Mouse (Mus musculus) activated CD4-positive, CD25-positive, alpha-beta regulatory T cell (primary cell): Measurements from ENCODE around the gene Matk. TPM values are rescaled to one million over a fixed set of nuclear protein-coding genes. Genes with fewer than 3 reads are reported as not detected.

ENCODE experiments used
- polyA plus RNA-seq, 2 experiments: library from polyadenylated mRNA; unstranded; fragments of 100-300 nt; shearing (Covaris generic); gene quantifications; one replicate each; pipeline ENCODE4 v1.2.1; 2017

Matk gene
- polyA plus RNA-seq = 100 to 1,000 TPM in 1 of 2 experiments, 10 to 100 TPM in 1; 63.7 to 239 TPM

DNA sequence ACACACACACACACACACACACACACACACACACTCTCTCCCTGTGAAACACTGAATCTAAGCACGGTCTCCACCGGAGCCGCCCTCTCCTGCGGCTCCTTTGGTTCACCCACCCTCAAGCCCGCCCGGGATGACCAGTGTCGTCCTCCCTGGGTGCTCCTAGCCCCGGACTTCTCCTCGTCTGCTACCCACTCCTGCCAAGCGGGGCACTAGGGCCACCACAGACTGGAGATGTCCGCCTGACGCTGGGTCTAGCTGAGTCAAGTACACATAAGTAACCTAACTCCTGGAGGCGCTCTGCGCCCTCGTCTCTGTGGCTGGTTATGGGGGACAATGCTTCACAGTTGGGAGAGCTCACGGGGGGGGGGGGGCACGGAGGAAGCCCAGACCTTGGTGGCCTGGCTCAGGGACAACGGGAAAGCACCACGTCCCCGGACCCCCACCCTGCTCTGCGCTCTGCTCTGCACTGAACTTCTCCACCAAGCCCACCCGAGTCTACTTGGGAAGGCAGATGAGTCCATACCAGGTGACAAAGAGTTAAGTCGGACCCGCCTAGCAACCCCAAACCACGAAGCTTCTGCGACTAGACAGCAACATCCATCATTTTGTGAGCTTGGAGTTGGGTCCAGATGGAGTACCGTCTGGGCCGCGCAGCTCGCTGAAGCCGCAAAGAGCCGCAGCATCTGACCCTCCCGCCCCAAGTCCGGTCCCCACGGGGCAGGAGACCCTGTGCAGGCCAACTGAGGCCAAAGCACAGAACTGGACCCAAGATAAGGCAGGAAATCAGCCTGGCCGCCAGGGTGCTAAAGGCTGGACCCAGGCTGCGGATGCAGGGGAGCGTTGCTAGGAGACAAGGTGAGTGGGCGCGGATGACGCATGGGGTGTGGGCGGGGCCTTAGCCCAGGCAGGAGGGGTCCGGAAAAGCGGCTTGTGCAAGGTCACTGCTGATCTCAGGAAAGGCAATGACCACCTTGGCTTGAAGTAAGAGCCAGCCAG, at the start of gene Matk:
Matk (plus strand) TSS at position 512 of the 996 bp plus-strand sequence.

DNA sequence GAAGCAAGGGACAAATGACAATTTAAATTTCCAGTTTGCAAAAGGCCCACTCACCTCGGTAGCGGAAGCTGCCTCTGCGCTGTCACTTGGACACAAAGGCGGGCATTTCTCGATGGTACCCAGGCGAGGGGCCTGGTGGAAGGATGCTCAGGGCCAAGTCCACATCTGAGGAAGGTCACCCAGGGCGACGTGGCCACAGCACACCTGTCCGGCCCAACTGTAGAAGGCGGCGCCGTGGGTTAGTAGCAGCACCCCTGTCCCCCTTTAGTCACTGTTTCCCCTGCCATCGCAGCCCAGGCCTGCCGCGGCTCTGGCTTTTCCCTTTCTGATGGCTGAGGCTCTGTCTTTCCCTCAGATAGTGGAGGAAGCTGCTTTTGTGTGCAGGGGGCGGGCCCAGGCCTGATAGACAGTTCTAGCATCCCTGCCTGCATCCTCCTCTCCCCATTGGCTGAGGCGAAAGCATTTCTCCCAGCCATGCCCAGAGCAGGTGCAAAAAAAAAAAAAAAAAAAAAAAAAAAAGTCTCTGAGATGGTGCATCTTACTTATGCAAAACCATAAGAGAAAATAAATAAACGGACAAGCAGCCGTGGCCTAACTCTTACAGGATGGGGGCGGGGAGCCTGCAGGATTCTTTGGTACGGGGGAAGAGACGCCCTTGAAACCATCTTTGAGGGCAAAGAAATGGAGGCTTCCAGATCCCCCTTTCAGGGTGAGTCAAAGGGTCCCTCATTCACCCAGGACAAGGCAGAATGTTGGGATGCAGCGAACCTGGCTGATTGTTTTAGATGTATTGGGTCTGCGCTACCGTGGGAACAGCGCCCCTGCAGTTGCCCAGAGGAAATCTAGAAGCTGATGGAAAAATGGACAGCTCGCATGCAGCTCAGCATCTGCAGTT, 22.1 kb upstream of the Matk start, which contains the start of gene Atcay:
Atcay (minus strand) TSS at position 396 of the 895 bp plus-strand sequence.

DNA sequence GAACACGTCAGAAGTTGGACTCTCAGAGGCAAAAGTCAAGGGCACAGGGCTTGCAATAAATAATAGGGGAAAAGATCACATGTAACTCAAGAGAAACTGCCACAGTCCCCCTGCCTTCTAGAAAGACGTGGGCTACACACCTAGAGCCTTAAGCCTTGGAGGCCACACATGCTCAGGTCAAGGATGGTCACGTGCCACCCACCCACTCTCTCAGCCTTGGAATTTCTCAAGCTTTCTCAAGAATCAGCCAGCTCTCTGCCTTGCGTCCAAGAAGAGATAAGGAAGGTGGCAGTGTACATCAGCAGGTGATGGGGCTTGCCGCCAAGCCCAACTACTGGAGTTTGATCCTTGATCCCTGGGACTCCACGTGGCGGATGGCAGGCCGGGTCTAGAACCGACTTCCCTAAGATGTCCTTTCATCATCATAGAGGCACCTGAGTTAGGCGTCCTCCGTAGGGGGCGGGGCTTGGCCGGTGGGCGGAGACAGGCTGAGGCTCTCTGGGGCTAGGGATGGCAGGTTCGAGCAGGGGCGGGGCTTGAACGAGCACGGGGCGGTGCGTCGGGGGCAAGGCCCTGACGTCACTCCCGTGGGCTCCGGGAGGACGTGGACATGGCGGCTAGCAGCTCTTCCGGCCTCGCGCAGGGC, 20.0 kb upstream of the Matk start, which contains the start of gene Zfr2:
Zfr2 (plus strand) TSS at position 576 of the 646 bp plus-strand sequence.

DNA sequence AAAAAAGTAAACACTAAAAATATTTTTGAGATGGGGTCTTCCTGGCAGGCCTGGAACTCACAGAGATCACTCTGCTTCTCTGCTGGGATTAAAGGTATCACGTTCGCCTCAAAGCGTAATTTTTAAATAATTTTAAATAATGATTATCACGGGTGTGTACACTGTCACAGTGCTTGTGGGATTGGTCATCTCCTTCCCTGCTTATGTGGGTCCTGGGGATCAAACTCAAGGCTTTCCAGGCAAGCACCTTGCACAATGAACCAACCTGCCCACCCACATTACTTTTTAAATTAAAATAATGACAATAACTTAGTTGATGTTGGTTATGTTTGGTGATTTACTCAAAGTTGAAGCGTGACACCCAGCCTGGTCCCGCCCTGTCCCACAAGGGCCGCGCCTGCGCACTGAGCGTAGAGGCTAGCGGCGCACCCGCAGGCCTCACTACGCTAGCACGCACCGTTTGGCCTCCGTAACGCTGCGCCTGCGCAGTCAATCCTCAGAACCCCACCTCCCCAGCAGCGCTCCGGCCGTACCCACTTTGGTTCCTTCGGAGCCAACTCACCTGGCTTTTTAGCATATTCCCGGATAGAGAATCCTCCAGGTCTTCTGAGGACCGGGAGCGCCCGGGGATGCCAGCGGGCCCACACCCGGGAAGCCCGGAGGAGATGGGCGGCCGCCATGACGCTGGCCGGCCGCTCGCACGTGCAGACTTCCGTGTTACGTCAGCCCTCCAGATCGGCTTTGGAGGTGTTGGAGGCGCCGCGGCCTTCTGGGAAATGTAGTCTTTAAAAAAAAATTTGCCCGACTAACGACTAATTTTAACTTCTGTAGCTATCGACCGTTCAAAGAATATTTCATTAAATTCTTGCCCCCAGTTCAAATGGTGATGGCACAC, 13.7 kb downstream of the Matk start, which contains the start of the genes Mrpl54 and Apba3:
Mrpl54 (minus strand) TSS at position 724 of the 895 bp plus-strand sequence.
Apba3 (plus strand) TSS at position 750 of the 895 bp plus-strand sequence.

DNA sequence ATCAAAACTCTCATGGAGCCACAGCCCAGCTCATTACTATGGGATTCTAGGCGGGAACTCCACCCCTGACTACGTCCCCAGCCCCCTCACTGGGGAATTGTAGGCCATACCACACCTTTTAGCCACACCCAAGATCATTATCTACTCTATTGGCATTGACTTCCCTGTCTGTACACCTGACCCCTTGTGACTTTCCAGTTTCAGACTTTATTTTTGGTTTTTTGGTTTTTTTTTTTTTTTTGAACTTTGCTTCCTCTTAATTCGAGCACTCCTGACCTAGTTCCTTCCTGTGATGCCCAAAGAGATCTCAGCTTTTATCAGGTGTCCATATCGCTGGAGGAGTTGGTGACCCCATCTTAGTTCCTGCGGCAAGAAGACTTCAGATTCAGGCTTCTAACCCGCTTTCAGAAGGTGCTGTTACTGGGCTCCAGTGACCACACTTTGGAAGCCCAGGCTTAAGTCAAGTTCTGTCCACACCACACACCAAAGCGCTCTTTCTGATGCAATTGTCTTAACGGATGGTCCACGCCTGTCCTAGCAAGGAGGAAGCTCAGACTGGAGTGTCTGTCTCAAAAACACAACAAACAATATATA, 38.9 kb downstream of the Matk start, which contains the start of gene Tjp3:
Tjp3 (minus strand) TSS at position 71 of the 594 bp plus-strand sequence.

DNA sequence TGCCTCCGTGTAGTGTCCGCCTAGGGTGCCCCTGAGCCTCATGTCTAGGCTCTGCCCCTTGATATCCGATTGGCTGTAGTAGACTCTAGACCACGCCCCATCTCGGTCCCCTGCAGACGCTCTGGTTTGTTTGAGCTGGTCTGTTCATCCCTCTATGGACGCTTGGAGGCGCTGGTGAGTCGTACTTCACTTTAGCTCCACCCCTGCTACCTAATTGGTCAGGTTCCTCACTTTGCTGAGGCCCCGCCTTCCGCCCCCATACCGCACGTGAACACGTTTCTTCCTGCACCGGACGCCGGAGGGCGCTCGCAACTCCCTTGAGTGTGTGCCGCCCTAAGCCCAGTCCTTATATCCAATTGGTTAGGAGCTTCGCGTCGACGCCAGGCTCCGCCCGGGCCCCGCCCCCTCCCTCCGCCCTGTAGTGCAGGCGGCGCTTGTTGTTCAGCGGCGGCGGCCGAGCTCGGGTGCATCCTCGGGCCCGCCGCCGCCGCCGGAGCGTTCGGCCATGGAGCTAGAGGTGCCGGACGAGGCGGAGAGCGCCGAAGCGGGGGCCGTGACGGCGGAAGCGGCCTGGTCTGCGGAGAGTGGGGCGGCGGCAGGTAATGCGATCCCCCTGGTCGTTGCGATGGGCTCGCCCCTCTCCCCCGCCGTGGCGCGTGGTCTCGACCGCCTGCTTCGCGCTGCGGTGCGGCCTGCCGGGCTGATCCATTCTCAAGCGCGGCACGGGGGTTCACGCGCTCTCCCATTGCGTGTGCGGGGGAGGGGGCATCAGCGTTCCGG, 40.0 kb downstream of the Matk start, which contains the start of gene Pip5k1c:
Pip5k1c (plus strand) TSS at position 410 of the 780 bp plus-strand sequence.

Other genes with a start within 250 kb of the Matk start
- gene Gng7, start 238.0 kb upstream of the Matk start, polyA plus RNA-seq = under 1 TPM in 1 of 2 experiments, not detected in 1; 0.28 TPM
- gene Diras1, start 227.3 kb upstream of the Matk start, polyA plus RNA-seq = under 1 TPM in 1 of 2 experiments, not detected in 1; 0.54 TPM
- 10 to 100 TPM; 13.9 to 14.7 TPM for gene Slc39a3, start 215.5 kb upstream of the Matk start, polyA plus RNA-seq
- 10 to 100 TPM; 79.3 to 94.4 TPM for gene Sgta, start 192.8 kb upstream of the Matk start, polyA plus RNA-seq
- gene Thop1, start 182.9 kb upstream of the Matk start, polyA plus RNA-seq = 1 to 10 TPM; 6.0 to 8.7 TPM
- under 1 TPM in 1 of 2 experiments, not detected in 1; 0.22 TPM for gene Creb3l3, start 154.1 kb upstream of the Matk start, polyA plus RNA-seq
- gene Map2k2, start 147.0 kb upstream of the Matk start, polyA plus RNA-seq = 100 to 1,000 TPM; 162 to 191 TPM
- gene Zbtb7a, start 117.7 kb upstream of the Matk start, polyA plus RNA-seq = 10 to 100 TPM; 69.4 to 76.2 TPM
- gene Pias4, start 85.0 kb upstream of the Matk start, polyA plus RNA-seq = 10 to 100 TPM; 42.8 to 50.1 TPM
- gene Eef2, start 76.3 kb upstream of the Matk start, polyA plus RNA-seq = 100 to 1,000 TPM; 640 to 647 TPM
- 100 to 1,000 TPM in 1 of 2 experiments, 10 to 100 TPM in 1; 95.7 to 104 TPM for gene Dapk3, start 69.9 kb upstream of the Matk start, polyA plus RNA-seq
- gene 4930442H23Rik, start 69.1 kb upstream of the Matk start, polyA plus RNA-seq = not detected
- under 1 TPM; 0.19 to 0.47 TPM for gene Nmrk2, start 50.9 kb upstream of the Matk start, polyA plus RNA-seq
- gene Atcay, start 22.1 kb upstream of the Matk start, polyA plus RNA-seq = 1 to 10 TPM; 5.7 to 5.8 TPM
- 1 to 10 TPM; 3.9 to 5.0 TPM for gene Zfr2, start 19.8 kb upstream of the Matk start, polyA plus RNA-seq
- 100 to 1,000 TPM; 153 to 154 TPM for gene Mrpl54, start 14.0 kb downstream of the Matk start, polyA plus RNA-seq
- 10 to 100 TPM; 33.8 to 50.0 TPM for gene Apba3, start 14.0 kb downstream of the Matk start, polyA plus RNA-seq
- gene Tjp3, start 38.6 kb downstream of the Matk start, polyA plus RNA-seq = 10 to 100 TPM in 1 of 2 experiments, 1 to 10 TPM in 1; 9.8 to 36.0 TPM
- gene Pip5k1c, start 40.0 kb downstream of the Matk start, polyA plus RNA-seq = 10 to 100 TPM; 67.4 to 88.0 TPM
- 10 to 100 TPM; 44.2 to 64.0 TPM for gene Cactin, start 68.2 kb downstream of the Matk start, polyA plus RNA-seq
- 10 to 100 TPM; 48.0 to 67.1 TPM for gene Tbxa2r, start 75.8 kb downstream of the Matk start, polyA plus RNA-seq
- gene Gipc3, start 90.3 kb downstream of the Matk start, polyA plus RNA-seq = under 1 TPM; 0.05 to 0.08 TPM
- gene Hmg20b, start 97.5 kb downstream of the Matk start, polyA plus RNA-seq = 10 to 100 TPM; 44.4 to 50.7 TPM
- gene Mfsd12, start 104.6 kb downstream of the Matk start, polyA plus RNA-seq = 1 to 10 TPM; 3.7 to 4.0 TPM
- gene 4930404N11Rik, start 112.9 kb downstream of the Matk start, polyA plus RNA-seq = 1 to 10 TPM in 1 of 2 experiments, under 1 TPM in 1; 0.68 to 1.5 TPM
- 10 to 100 TPM; 69.7 to 78.9 TPM for gene Fzr1, start 125.6 kb downstream of the Matk start, polyA plus RNA-seq
- gene Dohh, start 131.5 kb downstream of the Matk start, polyA plus RNA-seq = 10 to 100 TPM; 35.0 to 35.8 TPM
- 1 to 10 TPM; 2.2 to 4.9 TPM for gene Gm48551, start 131.5 kb downstream of the Matk start, polyA plus RNA-seq
- 1 to 10 TPM; 1.1 to 1.6 TPM for gene Gm48552, start 136.1 kb downstream of the Matk start, polyA plus RNA-seq
- gene Smim24, start 140.1 kb downstream of the Matk start, polyA plus RNA-seq = 10 to 100 TPM in 1 of 2 experiments, 1 to 10 TPM in 1; 6.3 to 12.2 TPM
- 10 to 100 TPM; 14.8 to 22.7 TPM for gene Nfic, start 202.7 kb downstream of the Matk start, polyA plus RNA-seq
- under 1 TPM; 0.14 to 0.73 TPM for gene Celf5, start 229.8 kb downstream of the Matk start, polyA plus RNA-seq
- 10 to 100 TPM; 78.9 to 96.7 TPM for gene Ncln, start 243.5 kb downstream of the Matk start, polyA plus RNA-seq
- gene S1pr4, start 247.2 kb downstream of the Matk start, polyA plus RNA-seq = 10 to 100 TPM; 64.8 to 91.5 TPM